Mouse (Mus musculus) neural tube, embryonic 11.5 days (tissue): ENCODE results near the gene Kcnt2. TPM values are rescaled to one million over a fixed set of nuclear protein-coding genes. Genes with fewer than 3 reads are reported as not detected.

Experiments
- ATAC-seq: fragments of 200-750 bp; cut with Nextera tagmentation; 2 replicates; pipeline ENCODE4 v1.8.0; 2017; ENCODE audit warnings: moderate number of reproducible peaks, mild to moderate bottlenecking, moderate TSS enrichment, moderate library complexity; ENCODE audit not compliant: insufficient read depth, low FRiP score, low TSS enrichment
- DNase-seq: peaks from one replicate; pipeline ENCODE4 v3.0.0-alpha.2; 2015; ENCODE audit warnings: low spot score
- H3K27ac ChIP-seq: fragments of 300-500 bp; sonication (generic); 2 replicates; pipeline ENCODE4 v1.5.1; 2014; ENCODE audit warnings: low read depth, mild to moderate bottlenecking, low read length
- H3K27me3 ChIP-seq: fragments of 300-500 bp; sonication (generic); 2 replicates; pipeline ENCODE4 v1.6.1; 2014; ENCODE audit warnings: mild to moderate bottlenecking, low read length, mixed read lengths; ENCODE audit not compliant: control insufficient read depth, insufficient read depth
- H3K36me3 ChIP-seq: fragments of 300-500 bp; sonication (generic); 2 replicates; pipeline ENCODE4 v1.6.1; 2014; ENCODE audit warnings: mild to moderate bottlenecking, low read length, moderate library complexity, mixed read lengths; ENCODE audit not compliant: control insufficient read depth, insufficient read depth
- H3K4me1 ChIP-seq: fragments of 300-500 bp; sonication (generic); 2 replicates; pipeline ENCODE4 v1.6.1; 2014; ENCODE audit warnings: low read length, mixed read lengths; ENCODE audit not compliant: control insufficient read depth, insufficient read depth
- H3K4me2 ChIP-seq: fragments of 300-500 bp; sonication (generic); 2 replicates; pipeline ENCODE4 v1.6.1; 2014; ENCODE audit warnings: low read depth, mild to moderate bottlenecking, moderate library complexity
- H3K4me3 ChIP-seq: fragments of 300-500 bp; sonication (generic); 2 replicates; pipeline ENCODE4 v1.5.1; 2014; ENCODE audit warnings: low read depth, low read length
- H3K9ac ChIP-seq: fragments of 300-500 bp; sonication (generic); 2 replicates; pipeline ENCODE4 v1.6.1; 2014; ENCODE audit warnings: mild to moderate bottlenecking, low read length
- H3K9me3 ChIP-seq: fragments of 300-500 bp; sonication (generic); 2 replicates; pipeline ENCODE4 v1.6.1; 2016; ENCODE audit warnings: low read length; ENCODE audit not compliant: control insufficient read depth
- WGBS: fragments of 180-500 bp; shearing (Covaris S2); extraction: QIAGEN DNeasy Blood & Tissue Kit; methylation state at CpG from one replicate; pipeline ENCODE4 v1.1.7; 2014; 5-methylcytosine and 5-hydroxymethylcytosine counted together
- polyA plus RNA-seq: library from polyadenylated mRNA; unstranded; fragments of >200 nt; fragmentation: Nextera tagmentation; extraction: Ambion mirVana; gene quantifications from 2 replicates; pipeline ENCODE4 v1.2.1, GENCODE M21; 2014

Kcnt2 gene
- polyA plus RNA-seq, 1 experiment from 2014 or later: 2.1 TPM

- Histone ChIP-seq H3K4me2 (no peak overlapping the region), H3K9me3 (no peaks in the 10 kb centered on the region), H3K36me3 (no peaks in the 10 kb centered on the region), H3K27ac (no peak overlapping the region), H3K9ac (no peak overlapping the region), H3K4me1 (no peaks in the 10 kb centered on the region), H3K27me3 (no peaks in the 10 kb centered on the region), H3K4me3 (no peak overlapping the region)
- ATAC-seq (no peak), DNase-seq (no peak)
- 87% methylated on average over 3 of the region's 3 CpGs for WGBS
These were observed 27.7 kb downstream of the Kcnt2 start for GRCm38 (mm10) chr1:140273624-140274023.

GRCm38 (mm10) chr1:140275813-140276212 lies 29.9 kb downstream of the Kcnt2 start:
- DNase-seq (no peak), ATAC-seq (no peak)
- Histone ChIP-seq H3K27me3 (no peaks in the 10 kb centered on the region), H3K4me2 (no peak overlapping the region), H3K9me3 (no peaks in the 10 kb centered on the region), H3K4me3 (no peak overlapping the region), H3K27ac (no peak overlapping the region), H3K36me3 (no peaks in the 10 kb centered on the region), H3K9ac (no peak overlapping the region), H3K4me1 (no peaks in the 10 kb centered on the region)

- DNase-seq (no peak), ATAC-seq (no peak)
- no peak overlapping the region for H3K4me3 ChIP-seq
- H3K27ac ChIP-seq: no peak overlapping the region
- H3K27me3 ChIP-seq: no peaks in the 10 kb centered on the region
- H3K9ac ChIP-seq: no peak overlapping the region
- no peaks in the 10 kb centered on the region for H3K4me1 ChIP-seq
- WGBS: 77% methylated on average over 3 of the region's 3 CpGs
- H3K9me3 ChIP-seq: no peaks in the 10 kb centered on the region
- H3K4me2 ChIP-seq: no peak overlapping the region
- H3K36me3 ChIP-seq: no peaks in the 10 kb centered on the region
These were observed 47.2 kb downstream of the Kcnt2 start for GRCm38 (mm10) chr1:140293140-140293539.

- no peak overlapping the region for H3K9ac ChIP-seq
- ATAC-seq (no peak), DNase-seq (no peak)
- H3K27ac ChIP-seq: no peak overlapping the region
- no peaks in the 10 kb centered on the region for H3K9me3 ChIP-seq
- no peaks in the 10 kb centered on the region for H3K36me3 ChIP-seq
- H3K4me3 ChIP-seq: no peak overlapping the region
- H3K27me3 ChIP-seq: no peaks in the 10 kb centered on the region
- no peak overlapping the region for H3K4me2 ChIP-seq
- H3K4me1 ChIP-seq: no peaks in the 10 kb centered on the region
These were observed 49.5 kb downstream of the Kcnt2 start for GRCm38 (mm10) chr1:140295482-140295881.

GRCm38 (mm10) chr1:140304244-140304643 lies 58.3 kb downstream of the Kcnt2 start:
- Histone ChIP-seq H3K4me3 (no peak overlapping the region), H3K4me1 (no peaks in the 10 kb centered on the region), H3K36me3 (no peaks in the 10 kb centered on the region), H3K27ac (no peak overlapping the region), H3K27me3 (no peaks in the 10 kb centered on the region), H3K9me3 (no peaks in the 10 kb centered on the region; the same call in 1 of the 2 replicates), H3K4me2 (no peak overlapping the region), H3K9ac (no peak overlapping the region)
- ATAC-seq (no peak), DNase-seq (no peak)
- 93% methylated on average over 1 of the region's 1 CpGs for WGBS

- ATAC-seq: no peak
These were observed 59.4 kb downstream of the Kcnt2 start for GRCm38 (mm10) chr1:140305344-140305743.

GRCm38 (mm10) chr1:140306339-140306738 lies 60.4 kb downstream of the Kcnt2 start:
- Histone ChIP-seq H3K9me3 (no peaks in the 10 kb centered on the region; the same call in 1 of the 2 replicates), H3K4me2 (no peak overlapping the region), H3K27me3 (no peaks in the 10 kb centered on the region), H3K4me3 (no peak overlapping the region), H3K27ac (no peak overlapping the region), H3K36me3 (no peaks in the 10 kb centered on the region), H3K9ac (no peak overlapping the region), H3K4me1 (no peaks in the 10 kb centered on the region)
- 65% methylated on average over 2 of the region's 2 CpGs for WGBS
- no peak for ATAC-seq
- DNase-seq: no peak

More at GRCm38 (mm10) chr1:140305344-140305743, 59.4 kb downstream of the Kcnt2 start:
- Histone ChIP-seq H3K9ac (no peak overlapping the region), H3K4me3 (no peak overlapping the region), H3K9me3 (no peaks in the 10 kb centered on the region; the same call in 1 of the 2 replicates), H3K36me3 (no peaks in the 10 kb centered on the region), H3K27ac (no peak overlapping the region), H3K4me2 (no peak overlapping the region), H3K4me1 (no peaks in the 10 kb centered on the region), H3K27me3 (no peaks in the 10 kb centered on the region)
- DNase-seq: no peak

- no peaks in the 10 kb centered on the region for H3K9me3 ChIP-seq
- WGBS: 98% methylated on average over 2 of the region's 2 CpGs
- no peak for DNase-seq
- no peak for ATAC-seq
- no peak overlapping the region for H3K4me2 ChIP-seq
- no peak overlapping the region for H3K27ac ChIP-seq
- no peaks in the 10 kb centered on the region for H3K36me3 ChIP-seq
- no peaks in the 10 kb centered on the region for H3K27me3 ChIP-seq
- H3K4me3 ChIP-seq: no peak overlapping the region
- no peaks in the 10 kb centered on the region for H3K4me1 ChIP-seq
- no peak overlapping the region for H3K9ac ChIP-seq
These were observed 64.8 kb downstream of the Kcnt2 start for GRCm38 (mm10) chr1:140310739-140311138.

GRCm38 (mm10) chr1:140325088-140325487 lies 79.1 kb downstream of the Kcnt2 start:
- H3K9ac ChIP-seq: no peak overlapping the region
- WGBS: 86% methylated on average over 3 of the region's 3 CpGs

More at GRCm38 (mm10) chr1:140325088-140325487, 79.1 kb downstream of the Kcnt2 start:
- ATAC-seq: no peak; the same call in 1 of the 2 replicates
- H3K27ac ChIP-seq: no peak overlapping the region
- H3K27me3 ChIP-seq: no peaks in the 10 kb centered on the region
- no peak overlapping the region for H3K4me2 ChIP-seq
- DNase-seq: no peak
- no peaks in the 10 kb centered on the region for H3K4me1 ChIP-seq
- H3K9me3 ChIP-seq: no peaks in the 10 kb centered on the region
- H3K4me3 ChIP-seq: no peak overlapping the region
- H3K36me3 ChIP-seq: no peaks in the 10 kb centered on the region
